Mouse (Mus musculus) CH12.LX (cell line): ENCODE measurements at regions not wholly inside any gene's neighbourhood (a gene's known extent, or its start where the extent isn't known, plus 50 kb on each side); places are given as distances from the start of the nearest gene placed in this dataset.

Experiments used
- BHLHE40 ChIP-seq: IDR thresholded peaks from 2 replicates; pipeline ENCODE4 v1.6.1; 2011; ENCODE audit warnings: mild to moderate bottlenecking, low read depth, low read length, improper control_type of control experiment
- MYC ChIP-seq: IDR thresholded peaks from 2 replicates; pipeline ENCODE4 v1.6.1; 2011; ENCODE audit warnings: low read depth, mild to moderate bottlenecking, improper control_type of control experiment, low read length

GRCm38 (mm10) chr17:51262946-51263345, 83.8 kb upstream of the Tbc1d5 start:
- no peak for TF ChIP-seq BHLHE40
- no peak for TF ChIP-seq MYC
